Mouse (Mus musculus): ENCODE measurements around the gene Gpcpd1. TPM values are rescaled to one million over a fixed set of nuclear protein-coding genes. Genes with fewer than 3 reads are reported as not detected.

Gpcpd1 gene
- polyA plus RNA-seq (2016; fragmentation: Nextera tagmentation; extraction: Ambion mirVana) = 71.0 and 82.5 TPM in 2 replicates

DNA sequence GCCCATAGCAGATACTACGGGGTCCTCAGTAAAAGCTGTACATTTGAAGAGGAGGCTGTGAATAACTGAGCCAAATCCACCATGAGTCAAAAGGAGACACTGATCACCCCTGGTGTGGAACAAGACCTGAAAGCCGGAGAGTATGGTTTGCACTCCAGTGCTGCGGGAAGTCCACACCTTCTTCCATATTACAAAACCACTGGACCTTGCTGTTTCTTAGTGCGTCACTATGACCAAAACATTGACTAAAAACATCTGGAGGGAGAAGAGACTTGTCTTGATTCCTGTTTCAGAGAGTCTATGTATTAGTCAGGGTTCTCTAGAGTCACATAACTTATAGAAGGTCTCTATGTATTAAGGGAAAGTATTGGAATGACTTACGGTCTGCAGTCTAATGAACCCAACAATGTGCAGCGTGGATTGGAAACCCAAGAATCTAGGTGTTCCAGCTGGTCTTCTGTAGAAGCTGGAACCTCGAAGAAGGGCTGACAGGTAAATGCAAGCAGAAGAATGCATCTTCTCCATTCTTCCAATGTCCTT, at the start of gene Gpcpd1:
TSS of gene Gpcpd1 (minus strand) at position 490 of the 540 bp plus-strand sequence.
- Histone ChIP-seq H3K27ac (no peak within 1 kb of the TSS), H3K36me3 (no peaks in the 10 kb centered on the region), H3K4me2 (replicated peaks) (no peak within 1 kb of the TSS), H3K9ac (no peak within 1 kb of the TSS), H3K4me1 (peaks cover 3% of the 10 kb centered on the region), H3K27me3 (no peaks in the 10 kb centered on the region), H3K9me3 (replicated peaks) (no peaks in the 10 kb centered on the region), H3K4me3 (no peak within 1 kb of the TSS)
- no peak for ATAC-seq (ENCODE audit: low FRiP score)
- 93% methylated on average over 7 of the region's 7 CpGs for WGBS

DNA sequence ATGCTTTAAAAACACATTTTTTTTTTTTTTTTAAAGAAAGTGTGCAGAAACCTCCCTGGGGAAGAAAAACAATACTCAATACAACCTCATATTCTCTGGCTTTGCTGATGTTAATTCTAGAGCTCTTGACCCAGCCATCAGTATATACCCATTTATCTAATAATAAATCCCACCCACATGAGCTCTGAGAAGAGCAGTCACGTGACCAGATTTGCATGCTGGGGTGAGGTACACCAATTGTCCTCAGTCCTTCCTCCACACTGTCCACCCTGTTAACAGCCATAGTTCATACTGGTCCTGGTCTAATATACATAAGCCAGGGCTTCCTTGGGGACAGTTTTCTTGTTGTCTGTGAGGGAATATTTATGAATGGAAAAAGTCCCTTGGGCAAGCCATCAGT, 49.0 kb upstream of the Gpcpd1 start:
- H3K4me2 ChIP-seq (replicated peaks) = no peak overlapping the region
- H3K4me3 ChIP-seq = no peak overlapping the region
- no peaks in the 10 kb centered on the region for H3K4me1 ChIP-seq
- 89% methylated on average over 1 of the region's 1 CpGs for WGBS
- no peaks in the 10 kb centered on the region for H3K36me3 ChIP-seq
- no peaks in the 10 kb centered on the region for H3K9me3 ChIP-seq (replicated peaks)
- H3K27me3 ChIP-seq = no peaks in the 10 kb centered on the region
- ATAC-seq (ENCODE audit: low FRiP score) = no peak
- no peak overlapping the region for H3K9ac ChIP-seq
- H3K27ac ChIP-seq = no peak overlapping the region

DNA sequence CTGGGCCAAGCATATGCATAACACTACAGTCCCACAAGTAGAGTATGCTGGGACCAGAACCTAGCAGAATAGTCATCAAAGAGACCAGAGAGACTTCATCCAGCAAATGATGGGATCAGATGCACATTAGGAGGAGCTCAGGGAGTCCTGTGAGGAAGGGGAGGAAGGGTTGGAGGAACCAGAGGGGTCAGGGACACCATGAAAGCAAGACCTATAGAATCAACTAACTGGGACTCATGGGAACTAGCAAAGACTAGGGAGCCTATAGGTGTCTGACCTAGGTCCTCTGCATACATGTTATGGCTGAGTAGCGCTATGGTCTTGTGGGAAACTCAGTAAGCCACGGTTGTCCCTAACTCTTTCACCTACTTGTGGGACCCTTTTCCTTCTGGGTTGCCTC, 41.1 kb upstream of the Gpcpd1 start:
- H3K9ac ChIP-seq = no peak overlapping the region
- no peak overlapping the region for H3K27ac ChIP-seq
- H3K4me1 ChIP-seq = no peaks in the 10 kb centered on the region
- no peak for ATAC-seq (ENCODE audit: low FRiP score)
- H3K9me3 ChIP-seq (replicated peaks) = no peaks in the 10 kb centered on the region
- H3K36me3 ChIP-seq = no peaks in the 10 kb centered on the region
- H3K4me3 ChIP-seq = no peak overlapping the region
- WGBS = 95% methylated on average over 2 of the region's 2 CpGs
- no peaks in the 10 kb centered on the region for H3K27me3 ChIP-seq
- H3K4me2 ChIP-seq (replicated peaks) = no peak overlapping the region

GRCm38 (mm10) chr2:132623092-132623491, 35.6 kb upstream of the Gpcpd1 start:
- H3K4me3 ChIP-seq = no peak overlapping the region
- H3K4me1 ChIP-seq = no peaks in the 10 kb centered on the region
- H3K9me3 ChIP-seq (replicated peaks) = no peaks in the 10 kb centered on the region
- no peak overlapping the region for H3K4me2 ChIP-seq (replicated peaks)
- H3K27me3 ChIP-seq = no peaks in the 10 kb centered on the region
- no peak for ATAC-seq (ENCODE audit: low FRiP score)
- no peak overlapping the region for H3K9ac ChIP-seq
- no peaks in the 10 kb centered on the region for H3K36me3 ChIP-seq
- no peak overlapping the region for H3K27ac ChIP-seq
- WGBS = 71% methylated on average over 1 of the region's 1 CpGs

DNA sequence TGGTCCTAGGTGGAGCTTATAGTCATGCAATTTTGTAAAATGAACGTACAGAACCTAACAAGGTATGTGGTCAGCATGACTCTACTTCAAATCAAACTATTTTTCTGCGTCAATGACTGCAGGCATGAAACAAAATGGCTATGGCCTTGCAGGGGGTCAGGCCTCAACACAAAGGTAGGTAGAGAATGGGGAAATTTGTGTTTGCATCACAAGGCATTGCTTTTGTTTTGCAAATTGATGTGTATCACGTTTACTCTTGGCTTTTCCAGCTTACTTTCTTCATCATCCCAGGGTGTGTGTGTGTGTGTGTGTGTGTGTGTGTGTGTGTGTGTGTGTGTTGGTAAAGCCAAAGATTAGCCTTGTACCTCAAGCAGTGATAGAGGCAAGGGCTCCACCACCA, 30.2 kb upstream of the Gpcpd1 start:
- Histone ChIP-seq H3K9ac (no peak overlapping the region), H3K36me3 (no peaks in the 10 kb centered on the region), H3K4me1 (no peaks in the 10 kb centered on the region), H3K4me2 (replicated peaks) (no peak overlapping the region), H3K27ac (no peak overlapping the region), H3K9me3 (replicated peaks) (no peaks in the 10 kb centered on the region), H3K27me3 (no peaks in the 10 kb centered on the region), H3K4me3 (no peak overlapping the region)
- 51% methylated on average over 3 of the region's 3 CpGs for WGBS
- no peak for ATAC-seq (ENCODE audit: low FRiP score)

DNA sequence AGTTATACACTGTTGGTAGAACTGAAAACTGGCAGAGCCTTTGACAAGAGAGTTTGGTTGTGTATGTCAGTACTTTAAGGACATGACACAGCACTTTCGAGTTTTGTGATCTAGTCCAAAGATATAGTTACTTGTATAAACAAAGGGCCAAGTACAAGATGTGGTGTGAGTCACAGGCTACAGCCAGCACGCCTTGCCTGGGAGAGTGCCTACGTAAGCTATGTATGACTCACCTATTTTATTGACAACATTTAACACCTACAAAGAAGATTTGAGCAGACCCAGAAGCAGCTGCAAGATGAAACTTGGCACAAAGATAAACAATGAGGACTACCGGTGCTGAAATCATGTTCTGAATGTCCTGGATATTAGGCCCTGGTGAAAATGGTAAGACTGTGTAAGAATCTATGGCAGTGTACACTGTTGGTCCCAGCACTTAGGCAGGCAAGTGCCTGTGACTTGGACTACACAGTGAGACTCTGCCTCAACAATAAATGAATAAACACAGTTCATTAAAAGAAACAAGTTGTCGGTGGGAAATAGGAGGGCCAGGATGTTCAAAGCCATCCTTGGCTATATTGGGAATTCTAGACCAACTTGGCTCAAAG, 26.2 kb upstream of the Gpcpd1 start:
- no peak overlapping the region for H3K4me3 ChIP-seq
- H3K27ac ChIP-seq = no peak overlapping the region
- no peaks in the 10 kb centered on the region for H3K27me3 ChIP-seq
- H3K36me3 ChIP-seq = no peaks in the 10 kb centered on the region
- H3K9me3 ChIP-seq (replicated peaks) = 0 out of 2 replicates have a peak, but pooled peaks cover 11% of the 10 kb centered on the region
- no peak overlapping the region for H3K4me2 ChIP-seq (replicated peaks)
- no peak overlapping the region for H3K9ac ChIP-seq
- WGBS = 87% methylated on average over 5 of the region's 5 CpGs
- no peak for ATAC-seq (ENCODE audit: low FRiP score)
- no peaks in the 10 kb centered on the region for H3K4me1 ChIP-seq

- Histone ChIP-seq H3K27me3 (no peaks in the 10 kb centered on the region), H3K27ac (no peak overlapping the region), H3K4me3 (no peak overlapping the region), H3K4me1 (peaks cover 5% of the 10 kb centered on the region; the same call in 1 of the 2 replicates), H3K9me3 (replicated peaks) (0 out of 2 replicates have a peak, but pooled peaks cover 11% of the 10 kb centered on the region), H3K36me3 (no peaks in the 10 kb centered on the region), H3K9ac (no peak overlapping the region), H3K4me2 (replicated peaks) (no peak overlapping the region)
- ATAC-seq (ENCODE audit: low FRiP score) = no peak
- 95% methylated on average over 4 of the region's 4 CpGs for WGBS
Observed at GRCm38 (mm10) chr2:132611551-132612233, 24.2 kb upstream of the Gpcpd1 start.

DNA sequence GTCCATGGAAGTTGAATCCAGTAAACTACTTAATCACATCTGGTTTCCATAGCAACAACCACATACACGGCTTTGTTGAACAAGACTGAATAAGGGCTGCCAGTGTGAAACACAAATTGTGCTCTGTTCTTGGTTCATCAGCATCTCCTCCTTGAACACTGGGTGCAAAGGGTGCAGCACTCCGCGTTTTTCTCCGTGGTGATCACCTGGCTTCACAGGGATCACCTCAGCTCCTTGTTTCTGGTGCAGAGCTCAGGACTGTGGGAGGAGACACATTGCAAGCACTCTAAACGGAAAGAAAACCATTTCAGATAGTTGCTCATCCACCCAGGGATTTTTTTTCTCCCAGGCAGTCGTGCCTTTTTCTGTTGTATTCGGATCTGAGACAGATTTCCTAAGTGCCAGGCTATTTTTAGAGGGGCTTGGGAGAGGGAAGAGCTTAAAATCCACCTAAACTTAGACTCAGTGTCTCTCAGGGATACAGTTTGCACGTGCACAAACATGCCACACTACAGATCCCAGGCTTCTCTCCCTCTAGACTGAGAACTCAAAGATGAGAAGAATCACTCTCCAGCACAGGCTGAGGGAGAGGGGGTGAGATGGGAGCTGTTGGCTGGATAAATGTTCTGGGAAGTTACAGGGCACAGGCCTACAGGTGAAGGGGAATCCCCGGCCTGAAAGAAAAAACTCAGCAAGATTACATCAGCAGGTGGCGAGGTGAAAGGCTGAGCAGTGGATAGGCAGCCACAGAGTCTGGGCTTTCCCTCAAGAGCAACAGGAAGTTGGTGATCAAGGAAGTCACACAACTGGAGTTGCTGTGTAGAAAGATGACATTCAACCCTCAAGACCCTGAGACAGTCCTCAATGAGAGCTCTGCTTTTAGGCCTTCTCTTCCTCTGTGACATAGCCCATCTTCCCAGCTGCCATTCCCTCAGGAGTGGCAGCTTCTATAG, 19.9 kb upstream of the Gpcpd1 start:
- Histone ChIP-seq H3K27me3 (no peaks in the 10 kb centered on the region), H3K9ac (no peak overlapping the region), H3K27ac (no peak overlapping the region), H3K36me3 (no peaks in the 10 kb centered on the region), H3K4me1 (peaks cover 5% of the 10 kb centered on the region; the same call in 1 of the 2 replicates), H3K9me3 (replicated peaks) (0 out of 2 replicates have a peak, but pooled peaks cover 11% of the 10 kb centered on the region), H3K4me2 (replicated peaks) (no peak overlapping the region), H3K4me3 (no peak overlapping the region)
- no peak for ATAC-seq (ENCODE audit: low FRiP score)
- 51% methylated on average over 10 of the region's 10 CpGs for WGBS

GRCm38 (mm10) chr2:132605795-132606563, 18.4 kb upstream of the Gpcpd1 start:
- Histone ChIP-seq H3K9ac (no peak overlapping the region), H3K4me3 (no peak overlapping the region), H3K4me1 (peaks cover 5% of the 10 kb centered on the region; the same call in 1 of the 2 replicates), H3K36me3 (no peaks in the 10 kb centered on the region), H3K9me3 (replicated peaks) (0 out of 2 replicates have a peak, but pooled peaks cover 11% of the 10 kb centered on the region), H3K4me2 (replicated peaks) (no peak overlapping the region), H3K27ac (no peak overlapping the region), H3K27me3 (no peaks in the 10 kb centered on the region)
- 80% methylated on average over 5 of the region's 5 CpGs for WGBS
- ATAC-seq (ENCODE audit: low FRiP score) = no peak

GRCm38 (mm10) chr2:132604922-132605321, 17.4 kb upstream of the Gpcpd1 start:
- Histone ChIP-seq H3K36me3 (no peaks in the 10 kb centered on the region), H3K4me3 (no peak overlapping the region), H3K27ac (no peak overlapping the region), H3K27me3 (no peaks in the 10 kb centered on the region), H3K9me3 (replicated peaks) (0 out of 2 replicates have a peak, but pooled peaks cover 4% of the 10 kb centered on the region), H3K9ac (no peak overlapping the region), H3K4me2 (replicated peaks) (no peak overlapping the region), H3K4me1 (peaks cover 5% of the 10 kb centered on the region; the same call in 1 of the 2 replicates)
- no peak for ATAC-seq (ENCODE audit: low FRiP score)
- 91% methylated on average over 4 of the region's 4 CpGs for WGBS

DNA sequence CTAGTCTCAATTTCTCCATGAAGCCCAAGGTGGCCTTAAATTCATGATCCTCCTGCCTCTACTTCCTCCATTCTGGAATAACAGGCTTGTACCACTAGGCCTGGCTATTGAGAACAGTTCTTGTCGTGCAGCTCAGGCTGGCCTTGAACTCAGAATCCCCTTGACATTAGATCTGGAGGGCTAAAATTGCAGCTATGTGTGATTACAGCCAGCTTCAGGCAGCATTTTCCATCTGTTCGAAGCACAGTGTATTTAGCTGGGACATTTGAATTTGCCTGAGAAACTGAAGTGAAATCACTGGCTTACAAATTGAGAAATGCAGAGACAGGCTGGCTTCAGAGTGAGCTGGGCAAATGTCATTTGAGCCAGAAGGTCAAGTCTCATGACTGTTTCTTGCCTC, 16.2 kb upstream of the Gpcpd1 start:
- H3K9ac ChIP-seq = no peak overlapping the region
- no peaks in the 10 kb centered on the region for H3K36me3 ChIP-seq
- ATAC-seq (ENCODE audit: low FRiP score) = no peak
- 87% methylated on average over 2 of the region's 2 CpGs for WGBS
- no peak overlapping the region for H3K27ac ChIP-seq
- H3K27me3 ChIP-seq = no peaks in the 10 kb centered on the region
- no peak overlapping the region for H3K4me2 ChIP-seq (replicated peaks)
- H3K4me1 ChIP-seq = peaks cover 5% of the 10 kb centered on the region; the same call in 1 of the 2 replicates
- H3K4me3 ChIP-seq = no peak overlapping the region
- H3K9me3 ChIP-seq (replicated peaks) = no peaks in the 10 kb centered on the region

Data from hindbrain, embryonic 12.5 days (tissue).